Mouse (Mus musculus): Measurements from ENCODE around the gene Pdlim5.
A peak's percentile ranks its signal among the peaks of the same experiment; 100 is the strongest.

Gene Pdlim5

DNA sequence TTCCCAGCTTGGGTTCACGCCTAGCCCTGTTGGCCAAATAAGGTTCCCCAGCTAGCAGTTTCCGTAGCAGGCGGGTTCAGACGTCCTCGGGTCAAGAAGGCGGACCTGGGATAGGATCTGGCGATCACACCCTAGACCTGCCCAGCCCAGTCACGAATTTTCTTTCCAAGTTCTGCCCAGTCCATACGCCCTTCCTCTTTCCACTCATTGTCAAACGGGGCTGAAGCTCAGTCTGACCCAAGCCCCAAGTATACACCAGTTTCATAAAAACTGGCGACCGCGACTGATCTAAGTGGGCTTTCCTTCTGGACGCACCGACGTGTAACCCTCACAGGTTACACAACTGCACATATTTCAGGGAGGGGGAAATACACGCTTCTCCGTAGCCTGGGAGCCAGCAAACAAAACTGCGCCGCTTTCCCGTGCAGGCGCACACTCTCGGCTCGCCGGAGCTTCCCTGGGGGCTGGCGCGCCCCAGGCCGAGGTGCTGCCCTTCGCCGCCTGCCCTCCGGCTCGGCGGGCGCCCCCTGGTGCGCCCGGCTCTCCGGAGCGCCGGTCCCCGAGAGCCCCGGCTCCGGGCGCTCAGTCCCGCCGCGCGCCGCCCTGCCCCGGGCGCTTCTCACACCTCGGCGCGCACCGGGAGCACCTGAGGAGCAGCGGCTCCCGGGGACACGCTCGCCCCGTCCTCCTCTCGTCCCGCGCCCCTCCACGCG, 544 bp downstream of the Pdlim5 start:
- peak; percentile 41 for DNase-seq (ENCODE audit: low read depth, low spot score)

DNA sequence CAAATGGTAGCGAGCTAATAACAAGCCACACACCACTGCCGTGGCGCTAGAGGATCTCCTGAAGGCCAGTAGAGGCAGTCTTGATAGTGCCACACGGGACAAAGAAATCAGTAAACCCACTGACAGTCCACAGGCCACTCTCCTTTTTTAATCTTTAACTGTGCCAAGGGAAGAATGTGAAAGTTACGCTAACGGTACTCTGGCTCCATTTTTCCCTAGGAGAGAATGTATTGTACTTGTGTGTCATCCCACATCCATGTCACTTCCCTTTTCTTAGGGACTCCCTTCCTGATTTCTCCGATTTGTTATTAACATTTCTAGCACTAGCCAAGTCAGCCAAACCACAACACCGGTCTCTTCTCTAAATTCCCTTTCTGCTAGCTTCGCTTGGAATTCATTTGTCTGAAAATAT, 1.5 kb downstream of the Pdlim5 start:
- DNase-seq (ENCODE audit: low read depth, low spot score) = no peak

DNA sequence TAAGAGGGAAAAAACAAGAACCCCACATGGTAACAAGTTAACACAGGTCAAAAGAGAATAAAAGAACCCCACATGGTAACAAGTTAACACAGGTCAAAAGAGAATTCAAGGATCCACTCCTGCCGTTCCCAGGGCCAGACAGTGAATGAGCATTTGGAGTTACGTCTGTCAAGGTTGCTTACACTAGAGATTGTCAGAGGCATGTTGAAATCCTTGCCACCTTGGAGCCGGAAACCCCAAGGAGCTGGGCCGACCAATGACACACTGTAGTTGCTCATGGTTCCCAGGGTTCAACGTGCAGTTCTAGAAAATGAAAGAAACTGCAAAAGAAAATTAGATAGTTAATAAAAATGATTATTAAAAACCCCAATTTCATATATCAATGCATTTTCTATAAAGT, 4.0 kb downstream of the Pdlim5 start:
- no peak for DNase-seq (ENCODE audit: low read depth, low spot score)

DNA sequence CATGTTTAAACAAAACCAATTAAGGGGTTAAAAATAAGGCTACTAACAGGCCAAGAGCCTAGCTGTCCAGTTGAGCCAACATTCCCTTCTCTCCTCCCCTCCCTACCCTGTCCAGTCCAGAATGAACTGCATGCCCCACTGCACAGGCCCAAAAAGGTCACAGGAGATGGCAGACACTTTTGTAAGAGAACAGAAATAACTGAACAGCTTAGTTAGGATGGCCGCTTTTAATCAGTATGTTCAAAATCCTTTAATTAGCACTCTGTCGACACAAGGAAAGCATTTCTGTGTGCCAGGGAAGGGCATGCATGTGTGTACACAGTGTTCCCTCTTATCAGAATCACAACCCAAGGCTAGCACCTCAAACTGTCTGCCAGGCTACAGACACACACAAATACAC, 5.2 kb downstream of the Pdlim5 start:
- no peak for DNase-seq (ENCODE audit: low read depth, low spot score)

DNA sequence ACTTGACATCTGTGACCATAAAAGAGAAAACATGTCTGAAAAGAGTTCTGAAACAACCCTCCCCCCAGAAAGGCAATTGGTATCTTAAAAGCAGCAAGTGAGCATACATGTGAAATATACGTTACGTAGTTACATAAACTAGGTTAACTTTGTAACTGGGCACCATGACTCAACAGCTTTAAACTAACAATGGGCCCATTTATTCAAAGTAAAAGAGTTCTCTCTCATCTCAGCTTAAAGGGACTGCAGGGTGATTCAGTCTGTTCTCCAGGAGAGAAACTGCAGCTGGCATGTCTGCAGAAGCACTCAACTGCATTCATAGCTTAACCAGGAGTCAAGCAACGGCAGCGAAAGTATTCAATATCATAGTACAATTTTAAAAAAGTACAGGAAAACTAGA, 7.3 kb downstream of the Pdlim5 start:
- peak; percentile 30 for DNase-seq (ENCODE audit: low read depth, low spot score)

DNA sequence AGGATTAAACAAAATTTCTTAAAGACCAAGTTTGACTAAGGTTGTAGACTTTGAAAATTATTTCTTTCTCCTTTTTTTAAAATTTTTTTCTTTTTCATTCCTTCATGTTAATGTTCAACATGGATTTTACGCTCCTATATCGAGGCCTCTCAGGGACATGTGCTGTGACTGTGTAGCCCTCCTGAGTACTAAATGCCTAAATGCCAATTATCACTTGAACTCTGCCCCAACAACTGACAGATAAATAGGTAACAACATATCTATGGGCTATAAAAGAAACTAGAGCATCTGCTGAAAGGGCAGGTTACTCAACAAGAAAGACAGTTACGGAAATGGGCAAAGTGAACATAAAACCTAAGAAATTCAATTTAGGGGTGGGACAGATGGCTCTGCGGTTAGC, 9.0 kb downstream of the Pdlim5 start:
- no peak for DNase-seq (ENCODE audit: low read depth, low spot score)

DNA sequence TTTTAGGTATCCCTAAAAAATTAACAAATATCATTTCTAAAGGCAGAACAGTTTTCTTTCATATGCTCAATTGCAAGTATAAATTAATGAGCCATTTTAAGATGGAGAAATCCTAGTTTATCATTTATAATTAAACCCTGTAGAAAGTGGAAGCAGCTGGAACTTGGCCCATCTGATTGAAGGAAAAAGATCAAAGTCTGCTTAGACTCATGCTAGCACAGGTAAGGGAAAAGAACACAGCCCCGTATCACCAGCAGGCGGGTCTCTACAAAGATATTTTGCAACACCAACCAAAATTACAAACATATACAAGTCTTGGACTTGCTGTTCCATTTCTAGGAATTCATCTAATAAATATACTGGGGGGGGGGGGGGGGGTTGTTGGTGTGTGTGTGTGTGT, 9.8 kb downstream of the Pdlim5 start:
- DNase-seq (ENCODE audit: low read depth, low spot score) = no peak

- no peak for DNase-seq (ENCODE audit: low read depth, low spot score)
Measured at GRCm38 (mm10) chr3:142376638-142377037, 18.9 kb downstream of the Pdlim5 start.

GRCm38 (mm10) chr3:142375106-142375505, 20.4 kb downstream of the Pdlim5 start:
- DNase-seq (ENCODE audit: low read depth, low spot score) = no peak

- DNase-seq (ENCODE audit: low read depth, low spot score) = no peak
Measured at GRCm38 (mm10) chr3:142372465-142373147, 22.9 kb downstream of the Pdlim5 start.

DNA sequence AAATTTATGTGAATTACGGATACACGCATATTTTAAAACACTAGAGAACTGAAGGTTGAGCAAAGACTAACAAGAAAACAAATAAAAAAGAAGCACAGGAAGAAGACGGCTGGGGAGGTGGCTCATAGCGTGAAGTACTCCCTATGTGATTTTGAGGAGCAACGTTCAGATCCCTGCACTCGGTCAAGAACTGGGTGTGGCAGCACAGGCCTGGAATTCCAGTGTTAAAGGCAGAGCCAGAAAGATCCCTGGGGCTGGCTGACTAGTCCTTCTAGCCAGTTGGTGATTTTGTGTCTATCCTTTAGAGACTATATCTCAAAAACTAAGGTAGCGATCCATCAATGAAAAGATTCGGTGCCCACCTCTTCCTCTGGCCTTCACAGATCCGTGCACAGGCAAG, 27.1 kb downstream of the Pdlim5 start:
- DNase-seq (ENCODE audit: low read depth, low spot score) = no peak

- DNase-seq (ENCODE audit: low read depth, low spot score) = no peak
Measured at GRCm38 (mm10) chr3:142362092-142362491, 33.4 kb downstream of the Pdlim5 start.

GRCm38 (mm10) chr3:142358951-142359350, 36.5 kb downstream of the Pdlim5 start:
- no peak for DNase-seq (ENCODE audit: low read depth, low spot score)

- no peak for DNase-seq (ENCODE audit: low read depth, low spot score)
Measured at GRCm38 (mm10) chr3:142356661-142357060, 38.8 kb downstream of the Pdlim5 start.

- DNase-seq (ENCODE audit: low read depth, low spot score) = no peak
Measured at GRCm38 (mm10) chr3:142353218-142353617, 42.3 kb downstream of the Pdlim5 start.

GRCm38 (mm10) chr3:142350513-142350912, 45.0 kb downstream of the Pdlim5 start:
- DNase-seq (ENCODE audit: low read depth, low spot score) = peak; percentile 68

GRCm38 (mm10) chr3:142348816-142349631, 46.5 kb downstream of the Pdlim5 start:
- no peak for DNase-seq (ENCODE audit: low read depth, low spot score)

DNA sequence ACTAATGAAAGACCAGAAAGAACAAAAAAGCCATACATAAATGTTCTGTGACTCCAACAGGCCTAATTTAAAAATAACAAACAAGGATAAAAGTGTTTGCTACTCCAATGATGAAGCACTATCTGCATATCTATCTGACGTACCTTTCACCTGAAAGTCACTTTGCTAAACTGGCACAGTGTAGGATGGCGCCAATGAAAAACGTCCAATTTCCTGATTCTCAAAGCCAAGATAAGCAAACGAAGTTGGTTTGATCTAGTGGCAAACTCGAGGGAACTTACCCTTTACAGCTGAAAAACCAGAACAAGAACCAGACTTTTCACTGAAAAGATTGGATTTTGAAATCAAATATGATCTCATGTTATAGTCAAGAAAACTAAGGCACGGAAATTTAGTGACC, 49.2 kb downstream of the Pdlim5 start:
- no peak for DNase-seq (ENCODE audit: low read depth, low spot score)

DNA sequence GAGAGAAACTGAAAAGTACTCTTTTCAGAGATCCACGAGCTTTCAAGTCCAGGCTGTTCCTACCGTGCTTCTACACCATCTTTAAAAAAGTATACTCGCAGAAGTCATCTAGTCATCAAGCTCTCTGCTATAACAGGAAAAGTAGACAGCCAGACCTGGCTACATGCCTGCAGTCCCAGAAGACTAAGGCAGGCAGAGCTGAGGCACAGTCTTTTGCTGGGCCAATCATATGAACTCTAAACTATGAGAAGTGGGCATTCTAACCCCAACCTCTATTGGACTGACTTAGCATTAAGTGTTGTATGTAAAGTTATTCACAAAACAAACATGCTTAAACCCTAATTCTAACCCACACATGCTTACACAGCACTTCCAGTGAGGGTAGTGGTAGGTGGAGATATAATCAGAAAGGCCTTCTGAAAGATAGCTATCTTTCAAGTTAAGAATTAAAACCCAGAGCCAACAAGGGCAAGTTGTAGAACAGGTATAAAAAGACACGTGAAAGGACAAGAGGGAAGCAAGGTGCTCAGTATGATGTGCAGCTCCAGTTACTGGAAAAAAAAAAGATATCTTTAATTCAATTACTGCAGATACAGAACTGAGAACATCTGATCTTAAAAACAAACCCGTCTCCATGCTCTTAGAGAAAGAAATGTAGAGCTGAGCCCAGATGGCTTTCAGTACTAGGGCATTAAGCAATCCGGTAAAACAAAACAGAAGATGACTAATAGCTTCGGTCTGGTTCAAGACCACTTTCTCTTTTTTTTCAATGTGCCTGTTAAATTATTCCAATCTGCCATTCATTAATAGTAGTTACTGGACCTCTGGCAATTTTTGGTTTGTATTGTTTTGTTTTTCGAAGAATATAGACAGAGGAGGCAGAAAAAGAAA, 50.0 kb downstream of the Pdlim5 start:
- DNase-seq (ENCODE audit: low read depth, low spot score) = no peak

DNA sequence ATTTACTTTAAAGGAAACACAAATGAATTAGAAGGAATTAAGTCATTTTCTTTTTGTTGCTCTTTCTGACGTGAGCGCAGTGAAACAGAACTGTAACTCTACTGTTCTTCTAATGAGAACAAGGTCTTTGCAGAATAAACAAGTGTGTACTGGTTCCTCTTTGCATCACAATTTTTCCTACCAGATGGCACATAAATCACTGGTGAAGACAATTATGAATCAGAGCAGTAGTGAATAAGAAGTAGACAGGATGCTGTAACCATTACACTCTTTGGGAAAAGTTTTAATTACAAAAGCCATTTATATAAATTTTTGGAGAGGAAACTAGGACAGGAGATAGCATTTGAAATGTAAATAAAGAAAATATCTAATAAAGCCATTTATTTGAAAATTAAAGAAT, 51.7 kb downstream of the Pdlim5 start:
- no peak for DNase-seq (ENCODE audit: low read depth, low spot score)

GRCm38 (mm10) chr3:142340701-142341100, 54.8 kb downstream of the Pdlim5 start:
- DNase-seq (ENCODE audit: low read depth, low spot score) = no peak
